Mouse (Mus musculus) cerebellum, adult 11 months (tissue): Measurements from ENCODE around the gene Mtrf1.

Source experiments
- DNase-seq: peaks from one replicate; pipeline ENCODE4 v3.0.0; 2022

Mtrf1 gene

DNA sequence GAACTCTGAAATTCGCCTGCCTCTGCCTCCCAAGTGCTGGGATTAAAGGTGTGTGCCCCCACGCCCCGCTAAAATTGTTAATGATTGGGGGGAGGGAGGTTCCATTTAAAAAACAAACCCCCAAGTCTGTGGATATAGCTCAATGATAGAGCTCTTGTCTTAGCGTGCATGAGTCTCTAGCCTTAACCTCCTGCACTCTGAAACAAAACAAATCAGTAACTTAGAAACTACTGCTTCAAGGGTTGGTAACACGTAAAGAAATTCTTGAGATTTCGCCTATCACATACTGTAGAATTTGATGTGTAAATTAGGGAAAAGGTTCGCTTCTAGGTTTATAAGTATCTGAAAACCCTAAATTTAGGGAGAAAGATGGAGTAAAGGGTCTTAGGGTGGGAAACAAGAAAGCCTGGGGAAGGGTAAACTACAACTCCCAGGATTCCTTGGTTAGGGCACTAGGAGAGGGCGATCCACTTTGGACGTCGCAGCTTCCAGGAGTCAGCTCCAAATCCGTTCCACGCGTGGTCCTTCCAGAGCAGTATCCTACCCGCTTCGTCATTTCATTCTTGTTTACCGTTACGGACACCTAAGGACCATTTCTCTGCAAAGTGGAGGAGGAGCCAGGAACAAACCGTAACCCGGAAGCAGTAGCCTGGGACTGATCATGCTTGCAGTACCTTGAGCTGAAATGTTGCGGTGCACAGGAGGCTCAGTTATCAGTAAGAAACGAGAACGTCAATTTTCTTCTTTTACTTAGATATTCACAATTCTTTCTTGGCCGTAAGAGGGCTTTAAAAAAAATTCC is at the start of gene Mtrf1:
Gene Mtrf1, plus strand, starts transcription at position 452 of the 802 bp plus-strand sequence.
- DNase-seq = peak; percentile 58

DNA sequence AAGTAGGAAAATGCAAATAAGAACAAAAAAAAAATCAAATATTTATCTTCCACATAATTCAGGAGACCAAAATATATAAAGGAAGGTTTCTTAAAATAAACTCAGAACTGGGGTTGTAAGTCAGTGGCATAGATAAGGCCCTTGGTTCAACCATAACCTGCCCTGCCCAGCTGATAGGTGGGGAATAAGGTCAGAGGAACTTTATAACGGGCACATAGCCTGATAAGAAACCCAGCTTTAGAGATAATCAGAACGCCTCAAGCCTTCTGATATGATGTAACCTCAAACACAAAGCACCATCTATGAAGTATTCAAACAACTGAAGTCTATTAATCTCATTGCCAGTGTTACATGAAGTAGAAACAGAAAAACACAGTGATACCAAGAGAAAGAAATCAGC is 39.5 kb upstream of the Mtrf1 start:
- no peak for DNase-seq

DNA sequence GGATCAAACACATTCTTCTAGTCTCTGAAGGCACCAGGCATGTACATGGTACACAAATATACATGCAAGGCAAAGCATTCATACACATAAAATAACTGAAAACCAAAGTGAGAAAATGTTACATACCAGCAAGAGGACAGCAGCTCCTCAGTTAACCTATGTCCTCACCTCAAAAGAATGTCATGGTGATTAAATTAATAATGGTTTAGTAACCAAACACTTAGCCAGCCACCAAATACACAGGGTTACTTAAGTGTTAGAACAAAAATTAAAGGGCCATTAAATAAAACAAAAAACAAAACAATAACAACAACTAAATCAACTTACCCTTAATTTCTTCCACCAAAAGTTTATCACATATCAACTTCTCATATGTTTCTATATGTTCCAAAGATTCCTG is 20.5 kb upstream of the Mtrf1 start:
- DNase-seq = no peak

DNA sequence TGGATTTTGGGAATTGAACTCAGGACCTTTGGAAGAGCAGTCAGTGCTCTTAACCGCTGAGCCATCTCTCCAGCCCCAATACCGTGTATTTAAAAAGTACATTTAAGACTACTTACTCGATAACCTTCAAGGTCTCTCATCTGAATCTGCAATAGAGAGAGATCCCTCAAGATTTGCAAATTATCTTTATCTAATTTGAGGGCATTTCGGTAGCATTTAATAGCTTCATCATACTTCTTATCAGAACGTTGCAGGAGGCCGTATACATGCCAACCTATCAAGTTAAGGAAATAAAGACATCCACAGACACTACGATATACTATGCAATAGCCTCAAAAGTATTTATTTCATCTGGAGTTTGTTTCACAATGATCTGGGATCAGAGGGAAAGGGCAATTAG is 14.5 kb upstream of the Mtrf1 start:
- DNase-seq = no peak

DNA sequence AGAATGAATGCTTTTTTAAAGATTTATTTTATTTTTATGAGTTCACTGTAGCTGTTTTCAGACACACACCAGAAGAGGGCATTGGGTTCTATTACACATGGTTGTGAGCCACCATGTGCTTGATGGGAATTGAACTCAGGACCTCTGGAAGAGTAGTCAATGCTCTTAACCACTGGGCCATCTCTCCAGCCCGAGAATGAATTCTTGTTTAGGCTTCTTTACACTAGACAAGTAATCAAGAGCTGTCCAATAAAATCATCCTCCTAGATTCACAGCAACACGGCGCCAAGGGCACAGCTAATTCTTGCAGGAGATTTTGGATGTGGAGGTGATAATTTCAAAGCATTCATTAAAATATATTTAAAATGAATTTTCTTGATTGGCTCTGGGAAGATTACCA is 9.3 kb upstream of the Mtrf1 start:
- DNase-seq = no peak

DNA sequence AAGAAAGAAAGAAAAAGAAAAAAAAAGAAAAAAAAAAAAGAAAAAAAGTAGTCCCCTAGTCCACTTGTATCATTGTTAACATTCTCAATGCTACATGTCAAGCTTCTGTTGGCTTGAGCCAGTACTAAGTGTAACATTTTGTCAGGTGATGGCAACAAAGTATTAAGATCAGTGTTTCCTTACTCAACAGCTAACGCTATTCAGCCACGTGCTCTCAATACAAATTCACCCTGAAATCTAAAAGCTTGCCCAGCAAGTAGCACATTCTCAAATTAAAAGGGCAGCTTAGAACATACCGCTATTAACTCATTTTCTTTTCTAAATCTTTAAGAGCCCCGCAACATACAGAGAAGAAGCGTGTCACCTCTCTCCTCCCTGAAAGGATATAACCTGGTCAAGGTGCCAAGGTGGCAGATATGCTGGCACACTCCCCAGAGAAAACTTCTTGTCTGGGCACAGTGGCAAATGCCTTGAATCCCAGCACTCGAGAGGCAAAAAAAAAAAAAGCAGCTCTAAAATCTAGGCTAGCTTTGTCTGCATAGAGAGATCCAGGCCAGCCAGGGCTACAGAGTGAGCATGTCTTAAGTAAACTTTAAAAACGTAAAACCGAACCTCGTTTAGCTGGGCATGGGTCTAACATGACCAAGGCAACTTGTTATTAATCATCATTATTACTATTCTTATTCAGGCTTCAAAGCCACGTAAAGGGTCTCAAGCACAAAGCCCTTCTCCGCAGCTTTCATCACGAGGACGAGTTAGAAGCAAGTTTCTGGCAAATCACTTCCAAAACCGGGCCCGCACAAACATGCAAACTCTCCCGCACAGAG is 7.9 kb upstream of the Mtrf1 start:
- peak; percentile 43 for DNase-seq

DNA sequence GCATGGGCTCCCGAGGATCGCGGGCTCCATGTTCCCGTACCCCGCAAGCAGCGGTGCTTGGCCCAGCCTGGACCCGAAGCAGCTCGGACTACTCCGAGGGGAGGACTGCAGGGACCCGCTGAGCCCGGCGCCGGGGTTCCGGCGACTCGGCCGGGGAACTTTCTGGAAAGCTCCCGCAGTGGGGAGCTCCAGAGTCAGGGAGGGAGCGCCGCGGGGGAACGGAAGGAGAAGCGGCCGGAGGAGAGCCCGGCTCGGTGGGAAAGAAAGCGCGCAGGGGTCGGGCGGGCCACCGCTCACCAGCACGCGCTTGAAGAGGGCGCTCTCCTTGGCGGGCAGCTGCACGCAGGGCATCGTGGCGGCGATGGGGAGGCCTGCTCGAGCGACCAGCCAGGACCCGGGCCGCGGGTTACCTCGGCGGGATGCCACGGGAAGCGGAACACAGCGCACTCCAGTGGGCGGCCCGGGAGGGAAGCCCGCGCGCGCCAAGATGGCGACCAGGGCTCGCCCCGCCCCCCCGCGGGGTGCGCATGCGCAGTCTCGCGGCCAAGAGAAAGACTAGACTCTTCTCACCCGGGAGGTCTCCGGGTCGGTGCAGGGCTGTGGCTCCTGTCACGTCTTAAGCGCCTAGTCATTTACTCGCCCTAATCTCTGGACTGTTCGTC is 7.2 kb upstream of the Mtrf1 start, which contains the start of gene Naa16:
Gene Naa16, minus strand, starts transcription at position 514 of the 662 bp plus-strand sequence.
- peak; percentile 94 for DNase-seq

DNA sequence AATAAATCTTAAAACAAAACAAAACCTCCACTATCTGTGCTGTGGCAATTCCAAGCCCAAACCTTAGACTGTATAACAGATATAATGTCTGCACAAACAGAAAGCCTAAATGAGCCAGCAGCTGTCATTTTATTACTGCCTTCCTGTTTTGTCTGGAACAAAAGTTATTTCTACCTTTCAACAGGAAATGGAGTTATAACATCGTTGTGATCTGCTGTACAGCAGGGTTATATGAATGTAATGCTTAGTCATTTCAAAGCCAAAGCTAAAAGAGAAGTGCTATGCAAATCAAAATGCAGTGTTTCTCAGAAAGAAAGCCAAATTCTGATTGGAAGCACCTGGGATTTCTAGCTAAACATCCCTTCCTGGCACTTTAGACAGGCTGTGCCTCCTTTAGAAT is 4.3 kb upstream of the Mtrf1 start:
- no peak for DNase-seq

DNA sequence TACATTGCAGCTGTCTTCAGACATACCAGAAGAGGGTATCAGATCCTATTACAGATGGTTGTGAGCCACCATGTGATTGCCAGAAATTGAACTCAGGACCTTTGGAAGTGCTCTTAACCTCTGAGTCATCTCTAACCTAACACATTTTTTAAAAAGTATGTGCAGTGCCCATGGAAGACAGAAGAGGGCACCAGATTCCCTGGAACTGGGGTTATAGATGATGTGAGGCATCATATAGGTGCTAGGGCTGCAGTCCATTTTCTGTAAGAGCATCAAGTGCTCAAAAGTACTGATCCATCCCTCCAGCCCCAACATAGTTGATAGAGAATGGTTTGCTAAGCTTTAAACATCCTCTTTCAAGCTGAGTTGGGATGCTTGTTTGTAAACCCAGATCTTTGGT is 3.0 kb upstream of the Mtrf1 start:
- DNase-seq = no peak

DNA sequence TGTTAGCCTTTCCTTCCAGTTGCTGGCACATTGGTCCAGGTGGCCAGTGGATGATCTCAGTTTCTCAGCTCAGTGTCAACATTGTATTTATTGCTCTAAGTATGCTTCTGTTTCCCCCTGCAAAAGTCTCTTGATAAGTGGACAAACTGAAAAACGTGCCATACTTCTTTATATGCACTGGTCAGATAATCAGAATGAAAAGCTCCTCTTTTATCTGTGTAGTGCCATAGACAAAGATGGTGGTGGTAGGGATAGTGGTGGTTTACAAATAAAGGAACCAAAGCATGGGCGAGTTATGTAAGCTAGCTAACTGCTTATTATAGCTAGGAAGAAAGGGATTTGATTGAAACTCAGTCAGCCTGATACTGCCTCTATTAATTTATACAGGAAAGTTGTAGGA is 10.1 kb downstream of the Mtrf1 start:
- DNase-seq = no peak

DNA sequence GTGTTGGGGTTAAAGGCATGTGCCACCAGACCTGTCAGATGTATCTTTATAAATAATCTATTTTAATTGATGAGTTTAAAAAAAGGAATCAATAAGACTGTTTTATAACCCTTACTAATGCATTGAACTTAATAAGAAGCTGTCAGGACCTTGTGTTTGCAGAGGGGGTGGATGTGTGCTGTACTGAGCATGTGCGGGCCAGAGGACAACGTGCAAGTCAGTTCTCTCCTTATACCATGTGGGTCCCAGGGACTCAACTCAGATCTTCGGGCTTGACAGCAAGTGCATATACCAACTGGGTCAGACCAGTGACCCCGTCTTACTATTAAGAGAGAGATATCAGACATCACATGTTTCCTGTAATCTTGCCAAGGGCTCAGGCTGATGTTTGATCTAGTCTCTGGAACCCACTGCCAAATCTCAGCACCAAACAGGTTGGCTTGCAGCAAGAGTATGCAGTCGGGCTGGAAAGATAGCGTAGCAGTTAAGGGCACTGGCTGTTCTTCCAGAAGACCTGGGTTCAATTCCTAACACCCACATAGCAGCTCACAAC is 11.8 kb downstream of the Mtrf1 start:
- no peak for DNase-seq

DNA sequence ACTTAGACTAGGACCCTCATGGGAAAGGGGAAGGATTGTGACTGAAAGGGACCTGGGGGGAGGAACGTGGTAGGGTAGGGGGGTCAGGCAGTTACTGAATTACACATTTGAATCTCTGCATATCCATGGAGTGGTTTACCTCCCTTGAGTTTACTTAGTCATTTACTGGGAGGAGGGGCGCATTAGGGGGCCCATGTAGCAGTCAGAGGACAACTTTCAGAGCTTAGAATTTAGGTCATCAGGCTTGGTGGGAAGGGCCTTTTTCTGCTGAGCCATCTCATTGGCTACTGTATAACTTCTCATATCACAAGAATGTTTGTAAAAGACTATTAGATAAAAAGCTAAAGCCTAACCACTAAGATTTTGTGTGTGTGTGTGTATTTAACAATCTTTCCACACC is 13.1 kb downstream of the Mtrf1 start:
- DNase-seq = no peak

DNA sequence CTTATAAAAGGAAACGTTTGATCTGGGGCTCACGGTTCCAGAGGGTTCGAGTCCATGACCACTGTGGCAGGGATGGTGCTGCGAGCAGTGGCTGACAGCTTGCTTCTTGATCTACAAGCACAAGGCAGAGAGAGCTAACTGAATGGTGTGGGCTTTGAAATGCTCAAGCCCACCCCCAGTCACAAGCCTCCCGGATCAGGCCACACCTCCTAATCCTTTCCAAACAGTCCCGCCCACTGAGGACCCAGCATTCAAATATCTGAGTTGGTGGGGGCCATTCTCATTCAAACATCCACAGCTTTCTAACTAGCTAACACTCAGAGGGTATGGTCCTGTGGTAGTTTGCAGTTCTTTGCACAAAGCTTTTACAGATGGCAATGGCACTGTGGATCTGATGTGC is 15.5 kb downstream of the Mtrf1 start:
- no peak for DNase-seq

DNA sequence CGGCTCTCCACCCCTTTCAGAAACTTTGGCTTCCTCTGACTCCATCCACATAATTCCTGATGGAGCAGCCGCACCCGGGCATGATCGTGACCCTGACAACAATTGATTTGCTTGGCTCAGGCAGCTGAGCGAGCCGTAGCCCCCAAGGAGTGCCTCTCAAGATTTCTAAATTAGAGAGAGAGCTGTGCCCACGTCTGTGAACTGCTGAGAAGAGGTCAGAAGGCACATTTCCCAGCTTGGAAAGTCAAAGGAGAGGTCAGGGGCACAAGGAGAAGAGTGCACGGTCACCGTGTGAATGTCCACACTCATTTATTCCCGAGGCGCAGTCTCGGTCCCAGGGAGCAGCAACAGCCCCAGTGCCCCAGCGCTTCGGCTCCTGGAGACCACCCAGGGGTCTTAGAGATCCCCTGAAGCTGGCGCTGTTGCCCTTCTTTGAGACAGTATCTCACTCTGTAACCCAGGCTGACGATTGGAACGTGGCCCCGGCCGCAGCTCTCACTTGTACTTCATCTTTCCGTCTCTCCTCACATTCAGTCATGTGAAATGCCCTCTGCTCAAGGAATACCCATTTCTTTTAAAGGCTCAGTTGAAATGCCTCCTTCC is 22.6 kb downstream of the Mtrf1 start:
- no peak for DNase-seq

DNA sequence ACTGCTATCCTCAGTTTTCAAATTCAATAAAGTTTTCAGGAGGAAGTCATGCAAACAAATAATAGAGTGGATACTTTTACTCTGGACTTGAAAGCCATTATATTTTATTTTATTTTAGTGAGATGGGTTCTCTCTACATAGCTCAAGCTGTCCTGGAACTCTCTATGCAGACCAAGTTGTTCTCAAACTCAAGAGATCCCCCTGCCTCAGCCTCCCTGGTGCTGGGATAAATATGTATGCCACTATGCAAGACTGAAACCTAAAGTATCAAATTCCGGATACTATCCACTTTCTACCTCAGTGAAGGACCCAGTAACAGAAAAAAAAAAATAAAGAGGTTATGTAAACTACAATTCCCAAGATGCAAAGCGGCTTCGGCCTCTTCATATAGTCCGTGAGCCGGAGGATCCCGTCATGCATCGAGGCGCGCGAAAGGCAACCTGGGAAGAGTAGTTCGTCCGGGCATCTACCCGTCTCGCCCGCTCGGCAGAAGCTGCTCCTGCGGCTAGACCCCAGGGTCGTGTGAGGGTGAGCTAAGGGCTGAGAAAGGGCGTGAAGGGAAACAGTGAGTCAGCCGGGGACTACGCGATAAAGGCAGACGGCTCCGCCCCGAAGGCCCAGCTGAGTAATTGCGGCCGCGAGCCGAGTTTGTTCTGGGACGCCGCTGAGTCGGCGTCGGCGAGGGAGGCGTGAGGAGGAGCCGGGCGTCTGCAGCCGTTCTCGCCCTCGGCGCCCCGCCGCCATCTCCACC is 28.6 kb downstream of the Mtrf1 start, which contains the start of gene Kbtbd7:
Gene Kbtbd7, plus strand, starts transcription at position 533 of the 751 bp plus-strand sequence.
- peak; percentile 84 for DNase-seq

DNA sequence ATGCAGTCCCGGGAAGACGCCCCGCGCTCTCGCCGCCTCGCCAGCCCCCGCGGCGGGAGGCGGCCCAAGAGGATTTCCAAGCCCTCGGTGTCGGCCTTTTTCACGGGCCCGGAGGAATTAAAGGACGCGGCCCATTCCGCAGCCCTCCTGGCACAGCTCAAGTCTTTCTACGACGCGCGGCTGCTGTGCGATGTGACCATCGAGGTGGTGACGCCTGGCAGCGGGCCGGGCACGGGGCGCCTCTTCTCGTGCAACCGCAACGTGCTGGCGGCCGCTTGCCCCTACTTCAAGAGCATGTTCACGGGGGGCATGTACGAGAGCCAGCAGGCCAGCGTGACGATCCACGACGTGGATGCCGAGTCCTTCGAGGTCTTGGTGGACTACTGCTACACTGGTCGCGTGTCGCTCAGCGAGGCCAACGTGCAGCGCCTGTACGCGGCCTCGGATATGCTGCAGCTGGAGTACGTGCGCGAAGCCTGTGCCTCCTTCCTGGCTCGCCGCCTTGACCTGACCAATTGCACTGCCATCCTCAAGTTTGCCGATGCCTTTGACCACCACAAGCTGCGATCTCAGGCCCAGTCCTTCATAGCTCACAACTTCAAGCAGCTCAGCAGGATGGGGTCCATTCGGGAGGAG is 29.3 kb downstream of the Mtrf1 start:
- peak; percentile 23 for DNase-seq

DNA sequence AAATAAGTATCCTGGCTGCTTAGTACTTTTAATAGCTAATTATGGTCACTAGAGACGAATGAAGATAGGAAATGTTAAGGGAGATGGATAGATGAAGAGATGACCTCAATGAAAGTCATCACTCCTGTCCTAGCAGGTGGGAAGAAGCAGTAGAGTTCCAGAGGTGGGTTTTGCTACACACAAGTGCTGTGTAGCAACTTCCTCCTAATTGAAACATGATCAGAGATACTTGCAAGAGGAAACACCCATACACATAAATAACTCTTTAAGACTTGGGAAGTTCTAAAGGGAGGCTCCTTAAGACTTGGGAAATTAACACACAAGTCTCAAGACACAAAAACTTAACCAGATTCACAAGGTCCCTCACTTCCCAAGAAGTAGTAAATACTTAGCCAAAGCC is 36.5 kb downstream of the Mtrf1 start:
- no peak for DNase-seq

DNA sequence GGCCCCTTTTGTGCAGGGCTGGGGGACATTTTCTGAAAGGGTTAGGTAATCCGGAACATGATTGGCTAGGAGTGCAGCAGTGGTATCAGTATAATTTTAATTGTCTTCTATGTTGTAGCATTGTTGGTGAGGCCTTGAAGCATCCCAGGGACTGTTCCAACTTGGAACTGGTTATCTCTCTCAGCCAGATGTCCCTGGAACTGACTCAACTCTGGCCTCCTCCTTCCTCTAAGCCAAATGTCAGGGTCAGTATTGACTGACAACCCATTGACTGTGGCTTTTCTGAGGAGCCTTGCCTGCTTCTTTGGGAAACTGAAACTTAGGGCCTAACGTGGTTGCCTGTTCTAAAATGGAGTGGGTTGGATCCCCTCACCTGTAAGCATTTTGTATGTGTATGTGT is 43.1 kb downstream of the Mtrf1 start:
- DNase-seq = no peak

DNA sequence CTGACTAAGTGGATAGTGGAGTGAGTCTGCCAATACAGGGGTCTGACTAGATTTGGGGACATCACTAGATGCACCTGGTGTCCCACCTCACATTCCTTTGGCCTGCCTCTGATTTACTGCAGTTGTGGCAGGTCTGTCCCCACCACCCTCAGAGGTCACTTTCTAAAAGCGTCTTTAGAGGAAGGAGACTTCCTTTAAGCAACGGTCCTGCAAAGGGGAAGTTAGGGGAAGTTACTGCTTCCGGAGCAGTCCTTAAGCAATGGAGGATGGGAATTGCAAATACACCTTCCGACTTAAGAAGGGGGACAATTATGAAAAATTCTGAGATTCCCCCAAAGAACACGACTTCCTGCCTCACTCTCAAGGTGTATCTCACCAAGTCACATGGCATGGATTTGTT is 43.9 kb downstream of the Mtrf1 start:
- no peak for DNase-seq

DNA sequence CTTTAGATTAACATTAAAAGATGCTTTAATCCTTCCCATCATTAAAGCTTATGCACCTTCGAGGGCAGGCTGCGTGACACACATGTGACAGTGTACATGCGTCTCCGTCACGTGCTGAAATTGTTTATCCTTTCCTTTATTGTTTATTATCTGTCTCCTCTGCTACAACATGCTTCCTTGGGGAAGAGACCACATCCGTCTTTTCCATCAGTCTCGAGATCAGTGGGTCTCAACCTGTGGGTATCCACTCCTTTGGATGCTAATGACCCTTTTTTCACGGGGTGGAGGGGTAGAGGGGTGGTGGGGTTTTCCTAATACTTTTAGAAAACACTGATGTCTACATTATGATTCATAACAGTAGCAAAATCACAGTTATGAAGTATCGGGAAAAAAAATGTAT is 47.0 kb downstream of the Mtrf1 start:
- DNase-seq = no peak

DNA sequence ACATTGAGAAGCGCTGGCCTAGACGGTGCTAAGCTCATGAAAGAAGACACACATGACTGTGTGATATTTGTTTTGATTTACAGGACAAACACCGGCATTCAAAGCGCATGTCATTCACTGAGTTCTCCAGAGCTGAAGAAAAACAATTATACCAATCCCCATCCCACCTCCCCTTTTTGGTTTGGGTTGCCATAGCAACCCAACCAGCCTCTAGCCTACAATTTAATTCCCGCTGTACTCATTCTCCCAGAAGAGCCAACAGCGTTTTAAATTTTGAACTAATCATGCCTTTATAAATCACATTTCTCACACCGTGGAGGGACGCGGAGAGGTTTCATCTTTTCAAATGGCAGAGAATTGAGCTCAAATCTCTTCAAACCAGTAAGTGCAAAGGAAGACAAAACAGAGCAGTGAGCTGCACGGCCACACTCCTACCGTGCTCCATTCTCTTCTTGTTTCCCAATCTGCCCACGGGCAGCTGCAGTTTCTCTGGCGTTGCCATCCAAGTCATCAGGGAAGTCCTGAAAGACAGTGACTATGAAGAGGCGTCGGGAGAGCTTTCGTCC is 47.6 kb downstream of the Mtrf1 start:
- DNase-seq = no peak
